Mouse (Mus musculus): ENCODE measurements at regions not wholly inside any gene's neighbourhood (a gene's known extent, or its start where the extent isn't known, plus 50 kb on each side); places are given as distances from the start of the nearest gene placed in this dataset.

GRCm38 (mm10) chr2:146724142-146724679 lies 131.5 kb upstream of the Kiz start:
- no peak for TF ChIP-seq POLR2A (IDR thresholded peaks at IDR 0.05; ENCODE audit: low read depth, low read length)
- TF ChIP-seq CTCF (conservative IDR thresholded peaks at IDR 0.05 in 1 of 2, IDR thresholded peaks at IDR 0.05 in 1 of 2; ENCODE audit: low read depth in 2 of 2, low read length in 2 of 2): no peak
- no peak for TF ChIP-seq NRF1 (IDR thresholded peaks at IDR 0.05; ENCODE audit: low read depth, low read length)
- no peak for TF ChIP-seq SMC3 (IDR thresholded peaks at IDR 0.05; ENCODE audit: low read depth, low read length)
- no peak for TF ChIP-seq MAFK (IDR thresholded peaks at IDR 0.05; ENCODE audit: insufficient replicate concordance, low read length)

Data from CH12.LX (cell line).